Mouse (Mus musculus): Measurements from ENCODE around the gene Atxn1. TPM values are rescaled to one million over a fixed set of nuclear protein-coding genes. Genes with fewer than 3 reads are reported as not detected.
A peak's percentile ranks its signal among the peaks of the same experiment; 100 is the strongest.

The Atxn1 gene
- polyA plus RNA-seq, 1 experiment from 2014 or later = 11.9 TPM

DNA sequence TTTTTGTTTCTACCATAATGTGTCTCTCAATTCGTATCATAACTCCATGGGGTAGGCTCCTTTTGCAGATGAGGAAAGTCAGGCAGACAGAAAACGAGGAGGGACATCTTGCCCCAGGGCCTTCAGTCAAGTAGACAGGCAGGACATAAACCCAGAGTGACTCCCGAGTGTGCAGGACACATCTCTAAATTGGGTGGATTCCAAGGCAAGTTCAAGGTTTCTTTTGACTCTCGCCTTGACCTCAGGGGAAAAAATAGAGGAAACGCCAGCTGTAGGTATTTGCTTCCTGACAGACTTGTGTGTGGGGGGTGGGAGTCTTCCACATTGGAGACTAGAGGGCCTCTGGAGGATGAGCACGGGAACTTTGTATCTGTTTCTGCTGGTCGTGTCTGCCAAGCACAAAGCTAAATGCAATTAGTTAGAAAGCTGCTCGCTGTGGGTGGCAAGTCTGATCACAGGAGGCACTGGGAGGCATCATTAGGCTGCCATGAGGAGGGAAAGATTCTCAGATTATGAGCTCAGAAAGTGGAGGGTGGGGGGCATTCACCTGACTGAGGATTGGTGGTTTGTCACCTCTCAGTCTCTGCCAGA, 449.9 kb downstream of the Atxn1 start:
- Histone ChIP-seq H3K4me2 (replicated peaks; ENCODE audit: low read depth, low read length) (no peak overlapping the region), H3K4me1 (ENCODE audit: insufficient read depth, low read depth, low read length) (no peaks in the 10 kb centered on the region; the same call in 1 of the 2 replicates), H3K36me3 (ENCODE audit: insufficient read depth, low read length) (no peaks in the 10 kb centered on the region), H3K27ac (ENCODE audit: low read length) (no peak overlapping the region), H3K9me3 (ENCODE audit: low read length) (no peaks in the 10 kb centered on the region), H3K9ac (replicated peaks; ENCODE audit: low read depth) (no peak overlapping the region), H3K4me3 (ENCODE audit: low read depth, low read length) (no peak overlapping the region), H3K27me3 (replicated peaks; ENCODE audit: insufficient read depth, low read length) (no peaks in the 10 kb centered on the region)
- DNase-seq (ENCODE audit: low spot score) = no peak
- ATAC-seq = no peak
- WGBS = 42% methylated on average over 8 of the region's 8 CpGs
- TF ChIP-seq CTCF (IDR thresholded peaks at IDR 0.05) = no peak
- TF ChIP-seq EP300 (IDR thresholded peaks at IDR 0.05) = no peak

DNA sequence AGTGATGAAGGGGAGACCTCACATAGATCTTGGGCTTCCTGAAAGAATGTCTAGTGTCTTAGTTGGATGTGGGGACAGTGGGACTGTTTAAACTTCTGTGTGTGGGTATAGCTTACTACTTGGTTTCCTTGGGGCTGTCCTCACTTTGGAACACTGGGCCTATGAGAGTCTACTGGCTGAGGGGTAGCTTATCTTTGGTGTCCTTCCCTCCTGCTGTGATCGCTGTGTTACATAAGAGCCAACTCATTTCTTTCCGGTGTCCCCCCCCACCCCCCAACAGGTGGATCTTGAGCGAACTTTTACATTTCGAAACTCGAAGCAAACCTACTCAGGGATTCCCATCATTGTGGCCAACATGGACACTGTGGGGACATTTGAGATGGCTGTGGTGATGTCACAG, 450.7 kb downstream of the Atxn1 start:
- H3K27me3 ChIP-seq (replicated peaks; ENCODE audit: insufficient read depth, low read length) = no peaks in the 10 kb centered on the region
- H3K36me3 ChIP-seq (ENCODE audit: insufficient read depth, low read length) = no peaks in the 10 kb centered on the region
- H3K27ac ChIP-seq (ENCODE audit: low read length) = no peak overlapping the region
- no peak for TF ChIP-seq EP300 (IDR thresholded peaks at IDR 0.05)
- TF ChIP-seq CTCF (IDR thresholded peaks at IDR 0.05) = no peak
- 74% methylated on average over 5 of the region's 5 CpGs for WGBS
- ATAC-seq (no peak), DNase-seq (ENCODE audit: low spot score) (no peak)
- no peak overlapping the region for H3K4me3 ChIP-seq (ENCODE audit: low read depth, low read length)
- H3K4me2 ChIP-seq (replicated peaks; ENCODE audit: low read depth, low read length) = no peak overlapping the region
- H3K9me3 ChIP-seq (ENCODE audit: low read length) = no peaks in the 10 kb centered on the region
- H3K4me1 ChIP-seq (ENCODE audit: insufficient read depth, low read depth, low read length) = no peaks in the 10 kb centered on the region; the same call in 1 of the 2 replicates
- H3K9ac ChIP-seq (replicated peaks; ENCODE audit: low read depth) = no peak overlapping the region

DNA sequence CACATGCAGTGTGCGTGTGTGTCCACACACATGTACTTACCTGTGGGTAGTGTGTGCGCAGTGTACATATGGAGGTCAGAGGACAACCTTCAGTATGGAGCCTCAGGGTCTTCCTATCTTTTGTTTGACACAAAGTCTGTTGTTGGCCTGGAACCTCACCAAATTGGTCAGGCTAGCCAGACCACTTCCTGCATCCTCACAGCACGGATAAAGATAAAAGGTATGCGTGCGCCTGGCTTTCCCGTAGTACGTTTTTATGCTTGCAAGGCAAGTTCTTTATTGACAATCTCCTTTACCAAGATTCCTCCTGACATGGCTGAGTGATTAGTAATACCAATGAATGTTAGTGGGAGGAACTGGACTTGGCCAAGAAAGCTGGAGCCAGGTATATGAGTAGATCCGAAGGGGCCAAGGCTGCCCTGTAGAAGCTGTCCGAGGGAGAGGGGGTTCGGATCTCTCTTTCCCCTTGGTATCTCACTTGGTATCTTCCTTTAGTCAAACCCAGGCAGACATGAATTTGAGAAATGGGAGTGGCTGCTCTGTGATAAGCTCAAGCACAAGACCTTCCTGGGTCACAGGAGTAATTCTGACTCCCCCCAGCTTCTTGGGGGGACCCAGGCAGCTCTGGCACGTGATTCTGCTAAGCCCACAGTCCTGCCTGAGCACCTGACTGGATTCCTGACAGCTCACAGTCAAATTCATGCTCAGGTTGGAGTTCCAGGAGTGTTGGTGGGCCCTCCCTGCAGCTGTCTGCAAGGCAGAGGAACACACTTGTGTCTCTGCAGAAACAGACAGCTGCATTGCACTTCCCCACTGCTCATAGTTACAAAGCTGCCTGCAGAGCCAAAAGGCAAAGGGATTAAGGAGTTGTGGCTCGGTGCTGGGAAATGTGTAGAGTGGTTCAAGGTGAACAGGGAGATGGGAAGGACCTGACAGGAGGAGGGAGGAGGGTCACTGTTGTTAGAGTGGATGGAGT, 451.5 kb downstream of the Atxn1 start:
- H3K9ac ChIP-seq (replicated peaks; ENCODE audit: low read depth) = no peak overlapping the region

DNA sequence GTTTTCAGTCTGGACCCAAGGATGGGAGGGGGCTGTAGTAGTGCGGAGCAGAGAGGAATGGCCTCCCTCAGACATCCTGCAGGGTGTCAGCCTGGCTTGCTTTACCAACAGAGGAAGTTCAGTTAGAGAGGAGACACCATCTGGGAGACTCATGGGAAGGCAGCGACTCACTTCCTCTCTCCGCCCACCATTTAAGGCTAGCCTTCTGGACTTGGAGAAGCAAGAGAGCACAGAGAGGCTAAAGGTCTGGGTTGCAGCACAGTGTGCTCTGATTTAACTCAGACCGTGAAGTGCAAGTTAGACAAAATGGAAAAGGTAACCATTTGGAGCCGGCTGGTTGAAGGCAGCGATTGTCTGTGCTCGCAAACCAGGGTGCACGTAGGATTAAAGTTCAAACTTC, 452.3 kb downstream of the Atxn1 start:
- Histone ChIP-seq H3K27me3 (replicated peaks; ENCODE audit: insufficient read depth, low read length) (no peaks in the 10 kb centered on the region), H3K4me3 (ENCODE audit: low read depth, low read length) (no peak overlapping the region), H3K9me3 (ENCODE audit: low read length) (no peaks in the 10 kb centered on the region), H3K27ac (ENCODE audit: low read length) (no peak overlapping the region), H3K9ac (replicated peaks; ENCODE audit: low read depth) (no peak overlapping the region), H3K4me2 (replicated peaks; ENCODE audit: low read depth, low read length) (no peak overlapping the region), H3K36me3 (ENCODE audit: insufficient read depth, low read length) (no peaks in the 10 kb centered on the region), H3K4me1 (ENCODE audit: insufficient read depth, low read depth, low read length) (peaks cover 5% of the 10 kb centered on the region; the same call in 1 of the 2 replicates)
- DNase-seq (ENCODE audit: low spot score) (peak; percentile 60), ATAC-seq (peak; percentile 20; the same call in 1 of the 2 replicates)
- WGBS = 69% methylated on average over 8 of the region's 8 CpGs
- TF ChIP-seq EP300 (IDR thresholded peaks at IDR 0.05) = no peak
- TF ChIP-seq CTCF (IDR thresholded peaks at IDR 0.05) = no peak

More for the DNA sequence above, 451.5 kb downstream of the Atxn1 start:
- no peak overlapping the region for H3K27ac ChIP-seq (ENCODE audit: low read length)
- no peaks in the 10 kb centered on the region for H3K36me3 ChIP-seq (ENCODE audit: insufficient read depth, low read length)
- H3K4me3 ChIP-seq (ENCODE audit: low read depth, low read length) = no peak overlapping the region
- no peak overlapping the region for H3K4me2 ChIP-seq (replicated peaks; ENCODE audit: low read depth, low read length)
- no peaks in the 10 kb centered on the region for H3K9me3 ChIP-seq (ENCODE audit: low read length)
- ATAC-seq (no peak), DNase-seq (ENCODE audit: low spot score) (no peak)
- no peaks in the 10 kb centered on the region for H3K27me3 ChIP-seq (replicated peaks; ENCODE audit: insufficient read depth, low read length)
- no peak for TF ChIP-seq CTCF (IDR thresholded peaks at IDR 0.05)
- TF ChIP-seq EP300 (IDR thresholded peaks at IDR 0.05) = no peak
- WGBS = 65% methylated on average over 12 of the region's 12 CpGs
- H3K4me1 ChIP-seq (ENCODE audit: insufficient read depth, low read depth, low read length) = peaks cover 3% of the 10 kb centered on the region; the same call in 1 of the 2 replicates

DNA sequence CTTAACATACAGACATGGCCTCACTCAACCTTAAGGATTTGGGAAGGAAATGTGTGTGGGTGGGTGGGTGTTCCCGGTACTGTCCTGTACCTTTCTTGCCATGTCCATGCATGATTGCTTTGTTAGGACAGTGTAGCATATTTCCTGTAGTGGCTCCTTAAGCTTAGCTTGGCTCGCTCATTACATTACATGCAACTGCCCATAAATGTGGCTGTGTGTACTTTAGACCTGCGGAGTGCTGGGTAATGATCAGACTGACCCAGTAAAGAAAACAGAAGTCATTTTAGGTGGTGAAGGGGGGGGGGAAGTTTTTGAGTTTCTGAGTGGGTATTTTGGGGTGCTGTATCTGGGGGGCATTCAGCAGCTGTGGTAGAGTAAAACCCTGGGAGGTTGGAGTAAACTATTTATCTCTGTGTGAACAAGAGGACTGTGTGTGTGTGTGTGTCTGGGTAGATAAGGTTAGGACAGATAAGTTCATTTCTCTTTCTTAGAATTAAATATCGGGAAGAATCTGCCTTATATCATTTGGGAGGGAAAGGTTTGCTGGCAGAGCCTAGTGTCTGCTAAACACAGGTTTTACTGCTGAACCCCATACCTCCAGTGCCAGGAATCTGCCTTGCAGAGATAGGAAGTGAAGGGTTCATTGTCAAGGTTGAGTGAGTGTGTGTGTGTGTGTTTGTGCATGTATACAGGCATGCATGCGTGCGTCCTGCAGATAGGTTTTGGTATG, 452.9 kb downstream of the Atxn1 start:
- 62% methylated on average over 6 of the region's 6 CpGs for WGBS
- no peak for TF ChIP-seq CTCF (IDR thresholded peaks at IDR 0.05)
- TF ChIP-seq EP300 (IDR thresholded peaks at IDR 0.05) = no peak
- Histone ChIP-seq H3K9ac (replicated peaks; ENCODE audit: low read depth) (no peak overlapping the region), H3K36me3 (ENCODE audit: insufficient read depth, low read length) (no peaks in the 10 kb centered on the region), H3K27ac (ENCODE audit: low read length) (no peak overlapping the region), H3K4me3 (ENCODE audit: low read depth, low read length) (no peak overlapping the region), H3K4me2 (replicated peaks; ENCODE audit: low read depth, low read length) (no peak overlapping the region), H3K4me1 (ENCODE audit: insufficient read depth, low read depth, low read length) (peaks cover 5% of the 10 kb centered on the region; the same call in 1 of the 2 replicates), H3K27me3 (replicated peaks; ENCODE audit: insufficient read depth, low read length) (no peaks in the 10 kb centered on the region), H3K9me3 (ENCODE audit: low read length) (no peaks in the 10 kb centered on the region)
- no peak for DNase-seq (ENCODE audit: low spot score)
- ATAC-seq = no peak

DNA sequence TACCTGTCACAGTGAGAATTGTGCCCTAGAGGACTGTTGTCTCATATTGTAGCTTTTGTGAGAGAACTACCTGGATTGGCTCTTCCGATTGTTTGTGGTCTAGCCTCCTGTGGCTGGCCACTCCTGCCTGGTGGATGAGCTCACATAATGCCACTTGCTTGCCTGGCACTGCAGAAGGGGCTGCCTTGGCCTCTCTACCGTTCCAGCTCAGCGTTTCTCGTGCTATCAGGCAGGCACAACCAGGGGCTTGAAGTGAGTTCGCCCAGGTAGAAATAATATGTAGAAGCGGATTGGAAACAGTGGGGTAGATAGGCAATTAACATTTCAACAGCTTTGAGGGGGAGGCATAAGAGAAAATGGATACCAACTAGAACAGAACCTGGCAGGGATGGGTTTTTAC, 455.4 kb downstream of the Atxn1 start:
- ATAC-seq = no peak

More for the DNA sequence above, 455.4 kb downstream of the Atxn1 start:
- H3K27ac ChIP-seq (ENCODE audit: low read length) = no peak overlapping the region
- H3K9ac ChIP-seq (replicated peaks; ENCODE audit: low read depth) = no peak overlapping the region
- no peaks in the 10 kb centered on the region for H3K36me3 ChIP-seq (ENCODE audit: insufficient read depth, low read length)
- H3K4me3 ChIP-seq (ENCODE audit: low read depth, low read length) = no peak overlapping the region
- TF ChIP-seq EP300 (IDR thresholded peaks at IDR 0.05) = no peak
- no peak for TF ChIP-seq CTCF (IDR thresholded peaks at IDR 0.05)
- peaks cover 5% of the 10 kb centered on the region; the same call in 1 of the 2 replicates for H3K4me1 ChIP-seq (ENCODE audit: insufficient read depth, low read depth, low read length)
- no peaks in the 10 kb centered on the region for H3K27me3 ChIP-seq (replicated peaks; ENCODE audit: insufficient read depth, low read length)
- DNase-seq (ENCODE audit: low spot score) = no peak
- H3K9me3 ChIP-seq (ENCODE audit: low read length) = no peaks in the 10 kb centered on the region
- H3K4me2 ChIP-seq (replicated peaks; ENCODE audit: low read depth, low read length) = no peak overlapping the region
- 76% methylated on average over 6 of the region's 6 CpGs for WGBS

Measured in lung, postnatal 0 days (tissue).